In genomic region chr10:82127850-82128401, GRCm38 (mm10) we compare ENCODE assay signal across 8 mouse cellular contexts. TPM values are rescaled to one million over a fixed set of nuclear protein-coding genes. Genes with fewer than 3 reads are reported as not detected.
DNase-seq lines count a peak whose midpoint lies in the region; ATAC-seq and TF ChIP-seq lines count a peak whose summit lies in the region.

TSS of gene AU041133 (plus strand) at chr10:82128013.

- TF ChIP-seq CTCF in kidney, postnatal 0 days (IDR thresholded peaks at IDR 0.05; ENCODE audit: low read depth): no peak

- WGBS in heart, embryonic 12.5 days: 4% methylated on average over 41 of the region's 41 CpGs
- WGBS in kidney, postnatal 0 days: under 1% methylated on average over 41 of the region's 41 CpGs
- WGBS in liver, embryonic 11.5 days: 1% methylated on average over 41 of the region's 41 CpGs
- 3% methylated on average over 41 of the region's 41 CpGs for WGBS in stomach, embryonic 14.5 days

- peaks cover 14% of the 10 kb centered on the region; the same call in 1 of the 2 replicates for H3K36me3 ChIP-seq in heart, embryonic 12.5 days
- no peaks in the 10 kb centered on the region for H3K36me3 ChIP-seq in kidney, postnatal 0 days (ENCODE audit: insufficient read depth, low read length)
- H3K36me3 ChIP-seq in liver, embryonic 11.5 days (ENCODE audit: control insufficient read depth, insufficient read depth, low read length): peaks cover 3% of the 10 kb centered on the region; the same call in 1 of the 2 replicates
- no peaks in the 10 kb centered on the region for H3K36me3 ChIP-seq in stomach, embryonic 14.5 days (ENCODE audit: control insufficient read depth, insufficient read depth, low read length)

- H3K4me2 ChIP-seq in heart, embryonic 12.5 days: peak within 1 kb of the TSS; percentile 70
- H3K4me2 ChIP-seq in kidney, postnatal 0 days (ENCODE audit: low read length): peak within 1 kb of the TSS; percentile 64
- H3K4me2 ChIP-seq in liver, embryonic 11.5 days: peak within 1 kb of the TSS; percentile 66
- H3K4me2 ChIP-seq in stomach, embryonic 14.5 days (replicated peaks; ENCODE audit: low read depth, low read length): peak within 1 kb of the TSS; percentile 49

- peak within 1 kb of the TSS; percentile 71 for H3K27ac ChIP-seq in heart, embryonic 12.5 days (ENCODE audit: poor library complexity, severe bottlenecking)
- peak within 1 kb of the TSS; percentile 81 for H3K27ac ChIP-seq in kidney, postnatal 0 days
- no peak within 1 kb of the TSS for H3K27ac ChIP-seq in liver, embryonic 11.5 days (ENCODE audit: low read depth, low read length)
- peak within 1 kb of the TSS; percentile 61 for H3K27ac ChIP-seq in stomach, embryonic 14.5 days (ENCODE audit: low read length)

- peak within 1 kb of the TSS; percentile 82 for H3K9ac ChIP-seq in heart, embryonic 12.5 days
- H3K9ac ChIP-seq in kidney, postnatal 0 days (ENCODE audit: low read depth, low read length): peak within 1 kb of the TSS; percentile 64
- H3K9ac ChIP-seq in liver, embryonic 11.5 days (ENCODE audit: low read depth, low read length): peak within 1 kb of the TSS; percentile 70
- peak within 1 kb of the TSS; percentile 45 for H3K9ac ChIP-seq in stomach, embryonic 14.5 days (replicated peaks; ENCODE audit: low read depth, low read length)

- ATAC-seq in erythroid progenitor cell, adult 5-6 weeks (replicated peaks; ENCODE audit: low FRiP score, poor library complexity, severe bottlenecking): peak; percentile 54
- ATAC-seq in heart, embryonic 12.5 days (ENCODE audit: insufficient number of reproducible peaks, low FRiP score): peak; percentile 95
- ATAC-seq in kidney, postnatal 0 days (replicated peaks; ENCODE audit: low FRiP score, low read depth): peak; percentile 99
- ATAC-seq in liver, embryonic 11.5 days (replicated peaks; ENCODE audit: low FRiP score): peak; percentile 99
- ATAC-seq in stomach, embryonic 14.5 days (ENCODE audit: insufficient number of reproducible peaks, insufficient read depth, low FRiP score, low read depth): peak; percentile 98

- H3K4me3 ChIP-seq in heart, embryonic 12.5 days: peak within 1 kb of the TSS; percentile 81
- H3K4me3 ChIP-seq in kidney, postnatal 0 days (replicated peaks; ENCODE audit: low read depth, low read length): peak within 1 kb of the TSS; percentile 68
- H3K4me3 ChIP-seq in liver, embryonic 11.5 days (ENCODE audit: low read depth, low read length): peak within 1 kb of the TSS; percentile 73
- peak within 1 kb of the TSS; percentile 66 for H3K4me3 ChIP-seq in stomach, embryonic 14.5 days (ENCODE audit: low read depth, low read length)

- no peaks in the 10 kb centered on the region for H3K27me3 ChIP-seq in heart, embryonic 12.5 days (replicated peaks)
- H3K27me3 ChIP-seq in kidney, postnatal 0 days (ENCODE audit: insufficient read depth, low read length): no peaks in the 10 kb centered on the region
- H3K27me3 ChIP-seq in liver, embryonic 11.5 days (replicated peaks; ENCODE audit: control insufficient read depth, insufficient read depth, low read length): no peaks in the 10 kb centered on the region
- H3K27me3 ChIP-seq in stomach, embryonic 14.5 days (ENCODE audit: control insufficient read depth, insufficient read depth, low read length): no peaks in the 10 kb centered on the region

- peaks cover 26% of the 10 kb centered on the region for H3K9me3 ChIP-seq in heart, embryonic 12.5 days (replicated peaks)
- peaks cover 7% of the 10 kb centered on the region; the same call in 1 of the 2 replicates for H3K9me3 ChIP-seq in kidney, postnatal 0 days (replicated peaks; ENCODE audit: low read length)
- H3K9me3 ChIP-seq in liver, embryonic 11.5 days (ENCODE audit: control insufficient read depth, low read length): peaks cover 22% of the 10 kb centered on the region
- peaks cover 29% of the 10 kb centered on the region; the same call in 1 of the 2 replicates for H3K9me3 ChIP-seq in stomach, embryonic 14.5 days (ENCODE audit: control insufficient read depth, low read depth, low read length)

- peak; percentile 88 for DNase-seq in CD4-positive helper T cell, adult 2 months (ENCODE audit: low read depth, low spot score)
- DNase-seq in brain, embryonic 18.5 days (ENCODE audit: low read depth, low spot score): peak; percentile 86
- DNase-seq in kidney, postnatal 0 days (ENCODE audit: low spot score): peak; percentile 92
- DNase-seq in liver, embryonic 11.5 days (ENCODE audit: low spot score): peak; percentile 83
- peak; percentile 87 for DNase-seq in naive thymus-derived CD4-positive, alpha-beta T cell, adult 2 months (ENCODE audit: low read depth)

- H3K4me1 ChIP-seq in heart, embryonic 12.5 days (replicated peaks): no peaks in the 10 kb centered on the region; the same call in 1 of the 2 replicates
- H3K4me1 ChIP-seq in kidney, postnatal 0 days (replicated peaks; ENCODE audit: insufficient read depth, low read length): no peaks in the 10 kb centered on the region
- H3K4me1 ChIP-seq in liver, embryonic 11.5 days (replicated peaks; ENCODE audit: control insufficient read depth, insufficient read depth, low read length): no peaks in the 10 kb centered on the region
- H3K4me1 ChIP-seq in stomach, embryonic 14.5 days (ENCODE audit: control insufficient read depth, insufficient read depth, low read length): no peaks in the 10 kb centered on the region

RNA-seq across cellular contexts. Expression of gene AU041133, which starts in this region (rescaled TPM):
- 1.1 TPM in 1 of 2 replicates, not detected in the other for total RNA-seq in erythroid progenitor cell, adult 5-6 weeks (2015; ENCODE audit: low replicate concordance)
- 4.2 TPM in 1 of 2 replicates, not detected in the other for total RNA-seq in erythroid progenitor cell, adult 5-6 weeks (2017; ENCODE audit: low replicate concordance)
- polyA plus RNA-seq in heart, embryonic 12.5 days (2016; fragmentation: Nextera tagmentation; extraction: Ambion mirVana): 4.4 and 4.5 TPM in 2 replicates
- polyA plus RNA-seq in kidney, postnatal 0 days (2015; fragmentation: Nextera tagmentation; extraction: Ambion mirVana): 5.9 and 6.4 TPM in 2 replicates
- polyA plus RNA-seq in liver, embryonic 11.5 days (2014; fragmentation: Nextera tagmentation; extraction: Ambion mirVana): 3.6 and 4.1 TPM in 2 replicates
- polyA plus RNA-seq in stomach, embryonic 14.5 days (2014; fragmentation: Nextera tagmentation; extraction: Ambion mirVana): 7.7 and 10.5 TPM in 2 replicates
